Mouse (Mus musculus): ENCODE measurements around the gene Rbmxl1. TPM values are rescaled to one million over a fixed set of nuclear protein-coding genes. Genes with fewer than 3 reads are reported as not detected.
"Not testable (repeated sequence)": the region's sequence is repeated elsewhere in the genome, so short reads cannot be mapped to it uniquely, and the experiment has no call there.

Rbmxl1 gene
- total RNA-seq, 2 experiments from 2014 or later = 95.4 to 99.6 TPM

- intact Hi-C loops (cut with DNase I) = not testable (repeated sequence)
Observed at GRCm38 (mm10) chr8:78496273-78496672, 12.4 kb downstream of the Rbmxl1 start.

GRCm38 (mm10) chr8:78493031-78493430, 15.7 kb downstream of the Rbmxl1 start:
- intact Hi-C loops (cut with DNase I) = no loop called here
- no peak for DNase-seq

More at GRCm38 (mm10) chr8:78496273-78496672, 12.4 kb downstream of the Rbmxl1 start:
- not testable (repeated sequence) for DNase-seq

- DNase-seq = no peak
- intact Hi-C loops (cut with DNase I) = no loop called here
Observed at GRCm38 (mm10) chr8:78489733-78490132, 19.0 kb downstream of the Rbmxl1 start.

GRCm38 (mm10) chr8:78477051-78477829, 31.5 kb downstream of the Rbmxl1 start:
- DNase-seq = no peak
- intact Hi-C loops (cut with DNase I) = no loop called here

GRCm38 (mm10) chr8:78467889-78468288, 40.8 kb downstream of the Rbmxl1 start:
- intact Hi-C loops (cut with DNase I) = no loop called here
- DNase-seq = no peak

GRCm38 (mm10) chr8:78463941-78464340, 44.8 kb downstream of the Rbmxl1 start:
- intact Hi-C loops (cut with DNase I) = no loop called here
- no peak for DNase-seq

- intact Hi-C loops (cut with DNase I) = no loop called here
- DNase-seq = no peak
Observed at GRCm38 (mm10) chr8:78456441-78456840, 52.3 kb downstream of the Rbmxl1 start.

Other genes starting within 250 kb of the Rbmxl1 start
- under 1 TPM in 1 of 2 experiments, not detected in 1; 0.12 TPM for gene Pou4f2, start 72.3 kb downstream of the Rbmxl1 start, total RNA-seq (2021)
- gene Slc10a7, start 448 bp upstream of the Rbmxl1 start, total RNA-seq (2021) = 10 to 100 TPM; 10.3 to 13.4 TPM